Mouse (Mus musculus): Measurements from ENCODE around the gene Rasal3. TPM values are rescaled to one million over a fixed set of nuclear protein-coding genes. Genes with fewer than 3 reads are reported as not detected.
A peak's percentile ranks its signal among the peaks of the same experiment; 100 is the strongest.

Gene Rasal3
- polyA plus RNA-seq, 1 experiment from 2014 or later = 0.85 TPM

GRCm38 (mm10) chr17:32420781-32421180 lies 17.4 kb upstream of the Rasal3 start:
- WGBS = 84% methylated on average over 8 of the region's 8 CpGs

GRCm38 (mm10) chr17:32419989-32420388 lies 16.6 kb upstream of the Rasal3 start:
- no peak for DNase-seq (ENCODE audit: low spot score)
- Histone ChIP-seq H3K4me1 (no peaks in the 10 kb centered on the region), H3K27me3 (replicated peaks; ENCODE audit: low read depth, poor library complexity, severe bottlenecking) (peaks cover 30% of the 10 kb centered on the region), H3K4me3 (no peak overlapping the region), H3K36me3 (replicated peaks) (no peaks in the 10 kb centered on the region), H3K9me3 (no peaks in the 10 kb centered on the region), H3K27ac (replicated peaks) (no peak overlapping the region)
- WGBS = 83% methylated on average over 2 of the region's 2 CpGs

More at GRCm38 (mm10) chr17:32420781-32421180, 17.4 kb upstream of the Rasal3 start:
- no peaks in the 10 kb centered on the region for H3K4me1 ChIP-seq
- no peak overlapping the region for H3K4me3 ChIP-seq
- no peak overlapping the region for H3K27ac ChIP-seq (replicated peaks)
- DNase-seq (ENCODE audit: low spot score) = no peak
- H3K27me3 ChIP-seq (replicated peaks; ENCODE audit: low read depth, poor library complexity, severe bottlenecking) = peaks cover 23% of the 10 kb centered on the region
- H3K9me3 ChIP-seq = no peaks in the 10 kb centered on the region
- no peaks in the 10 kb centered on the region for H3K36me3 ChIP-seq (replicated peaks)

GRCm38 (mm10) chr17:32416771-32417170 lies 13.4 kb upstream of the Rasal3 start:
- Histone ChIP-seq H3K4me3 (no peak overlapping the region), H3K27me3 (replicated peaks; ENCODE audit: low read depth, poor library complexity, severe bottlenecking) (peaks cover 37% of the 10 kb centered on the region), H3K4me1 (no peaks in the 10 kb centered on the region), H3K27ac (replicated peaks) (no peak overlapping the region), H3K9me3 (no peaks in the 10 kb centered on the region), H3K36me3 (replicated peaks) (no peaks in the 10 kb centered on the region)
- WGBS = 94% methylated on average over 14 of the region's 14 CpGs
- no peak for DNase-seq (ENCODE audit: low spot score)

- Histone ChIP-seq H3K36me3 (replicated peaks) (no peaks in the 10 kb centered on the region), H3K27me3 (replicated peaks; ENCODE audit: low read depth, poor library complexity, severe bottlenecking) (peaks cover 37% of the 10 kb centered on the region), H3K9me3 (no peaks in the 10 kb centered on the region), H3K4me3 (no peak overlapping the region), H3K4me1 (no peaks in the 10 kb centered on the region), H3K27ac (replicated peaks) (no peak overlapping the region)
- no peak for DNase-seq (ENCODE audit: low spot score)
- WGBS = 47% methylated on average over 24 of the region's 24 CpGs
Measured at GRCm38 (mm10) chr17:32415417-32416020, 12.1 kb upstream of the Rasal3 start.

- no peaks in the 10 kb centered on the region for H3K9me3 ChIP-seq
- WGBS = 88% methylated on average over 6 of the region's 6 CpGs
- DNase-seq (ENCODE audit: low spot score) = no peak
- H3K4me3 ChIP-seq = no peak overlapping the region
- H3K4me1 ChIP-seq = no peaks in the 10 kb centered on the region
- H3K27me3 ChIP-seq (replicated peaks; ENCODE audit: low read depth, poor library complexity, severe bottlenecking) = peaks cover 26% of the 10 kb centered on the region
- no peaks in the 10 kb centered on the region for H3K36me3 ChIP-seq (replicated peaks)
- H3K27ac ChIP-seq (replicated peaks) = no peak overlapping the region
Measured at GRCm38 (mm10) chr17:32411898-32412297, 8.5 kb upstream of the Rasal3 start.

GRCm38 (mm10) chr17:32402779-32403157 lies 615 bp downstream of the Rasal3 start:
- 74% methylated on average over 11 of the region's 11 CpGs for WGBS

GRCm38 (mm10) chr17:32402011-32402778 lies 1.2 kb downstream of the Rasal3 start:
- Histone ChIP-seq H3K9me3 (no peaks in the 10 kb centered on the region), H3K27me3 (replicated peaks; ENCODE audit: low read depth, poor library complexity, severe bottlenecking) (peaks cover 37% of the 10 kb centered on the region), H3K4me1 (no peaks in the 10 kb centered on the region), H3K27ac (replicated peaks) (no peak overlapping the region), H3K36me3 (replicated peaks) (no peaks in the 10 kb centered on the region), H3K4me3 (no peak overlapping the region)
- WGBS = 84% methylated on average over 9 of the region's 9 CpGs
- no peak for DNase-seq (ENCODE audit: low spot score)

More at GRCm38 (mm10) chr17:32402779-32403157, 615 bp downstream of the Rasal3 start:
- H3K9me3 ChIP-seq = no peaks in the 10 kb centered on the region
- DNase-seq (ENCODE audit: low spot score) = no peak
- peaks cover 31% of the 10 kb centered on the region for H3K27me3 ChIP-seq (replicated peaks; ENCODE audit: low read depth, poor library complexity, severe bottlenecking)
- H3K4me1 ChIP-seq = no peaks in the 10 kb centered on the region
- H3K36me3 ChIP-seq (replicated peaks) = no peaks in the 10 kb centered on the region
- H3K4me3 ChIP-seq = no peak overlapping the region
- no peak overlapping the region for H3K27ac ChIP-seq (replicated peaks)

- no peaks in the 10 kb centered on the region for H3K36me3 ChIP-seq (replicated peaks)
- H3K27me3 ChIP-seq (replicated peaks; ENCODE audit: low read depth, poor library complexity, severe bottlenecking) = peaks cover 96% of the 10 kb centered on the region
- 4% methylated on average over 37 of the region's 37 CpGs for WGBS
- H3K9me3 ChIP-seq = no peaks in the 10 kb centered on the region
- H3K27ac ChIP-seq (replicated peaks) = no peak overlapping the region
- peaks cover 23% of the 10 kb centered on the region for H3K4me1 ChIP-seq
- H3K4me3 ChIP-seq = peak overlapping the region; percentile 46
- peak; percentile 40 for DNase-seq (ENCODE audit: low spot score)
Measured at GRCm38 (mm10) chr17:32396266-32396665, 7.1 kb downstream of the Rasal3 start.

- Histone ChIP-seq H3K4me3 (no peak overlapping the region), H3K27me3 (replicated peaks; ENCODE audit: low read depth, poor library complexity, severe bottlenecking) (peaks cover 91% of the 10 kb centered on the region), H3K27ac (replicated peaks) (no peak overlapping the region), H3K9me3 (no peaks in the 10 kb centered on the region), H3K4me1 (peaks cover 28% of the 10 kb centered on the region), H3K36me3 (replicated peaks) (no peaks in the 10 kb centered on the region)
- DNase-seq (ENCODE audit: low spot score) = no peak
- 90% methylated on average over 10 of the region's 10 CpGs for WGBS
Measured at GRCm38 (mm10) chr17:32393944-32394343, 9.4 kb downstream of the Rasal3 start.

- peaks cover 47% of the 10 kb centered on the region for H3K27me3 ChIP-seq (replicated peaks; ENCODE audit: low read depth, poor library complexity, severe bottlenecking)
- no peaks in the 10 kb centered on the region for H3K9me3 ChIP-seq
- H3K4me1 ChIP-seq = peaks cover 33% of the 10 kb centered on the region
- peak within 1 kb of the TSS; percentile 86 for H3K4me3 ChIP-seq
- H3K27ac ChIP-seq (replicated peaks) = peak within 1 kb of the TSS; percentile 91
- H3K36me3 ChIP-seq (replicated peaks) = peaks cover 12% of the 10 kb centered on the region
- WGBS = under 1% methylated on average over 43 of the region's 44 CpGs
- DNase-seq (ENCODE audit: low spot score) = peak; percentile 96
Measured at GRCm38 (mm10) chr17:32389101-32389659, 14.2 kb downstream of the Rasal3 start, which contains the start of gene Wiz. Gene Wiz, minus strand, starts transcription at chr17:32389439.

GRCm38 (mm10) chr17:32388370-32389100 lies 14.8 kb downstream of the Rasal3 start:
- H3K4me3 ChIP-seq = peak overlapping the region; percentile 86
- DNase-seq (ENCODE audit: low spot score) = peak; percentile 51
- H3K4me1 ChIP-seq = peaks cover 33% of the 10 kb centered on the region
- peaks cover 18% of the 10 kb centered on the region for H3K36me3 ChIP-seq (replicated peaks)
- H3K27ac ChIP-seq (replicated peaks) = peak overlapping the region; percentile 91
- 1% methylated on average over 34 of the region's 39 CpGs for WGBS
- no peaks in the 10 kb centered on the region for H3K9me3 ChIP-seq
- H3K27me3 ChIP-seq (replicated peaks; ENCODE audit: low read depth, poor library complexity, severe bottlenecking) = peaks cover 41% of the 10 kb centered on the region

- 28% methylated on average over 7 of the region's 7 CpGs for WGBS
- DNase-seq (ENCODE audit: low spot score) = no peak
Measured at GRCm38 (mm10) chr17:32387986-32388369, 15.4 kb downstream of the Rasal3 start.

More at GRCm38 (mm10) chr17:32387986-32388369, 15.4 kb downstream of the Rasal3 start:
- peaks cover 24% of the 10 kb centered on the region for H3K36me3 ChIP-seq (replicated peaks)
- H3K4me3 ChIP-seq = peak overlapping the region; percentile 86
- H3K27me3 ChIP-seq (replicated peaks; ENCODE audit: low read depth, poor library complexity, severe bottlenecking) = peaks cover 35% of the 10 kb centered on the region
- H3K9me3 ChIP-seq = no peaks in the 10 kb centered on the region
- H3K27ac ChIP-seq (replicated peaks) = peak overlapping the region; percentile 91; the same call in 1 of the 2 replicates
- peaks cover 32% of the 10 kb centered on the region for H3K4me1 ChIP-seq

All from embryonic facial prominence, embryonic 10.5 days (tissue).